Mouse (Mus musculus) ES-Bruce4 (cell line): Measurements from ENCODE around the gene Glo1.
"Not testable (repeated sequence)": the region's sequence is repeated elsewhere in the genome, so short reads cannot be mapped to it uniquely, and the experiment has no call there.

Source experiments
- CTCF ChIP-seq: IDR thresholded peaks from one replicate; pipeline ENCODE4 v1.8.1; 2011; ENCODE audit warnings: low read depth, low read length
- EP300 ChIP-seq: IDR thresholded peaks from 2 replicates; pipeline ENCODE4 v1.6.1; 2011; ENCODE audit warnings: low read depth, low read length; ENCODE audit not compliant: insufficient read depth
- POLR2A ChIP-seq: IDR thresholded peaks from one replicate; pipeline ENCODE4 v1.8.1; 2011; ENCODE audit warnings: low read length; ENCODE audit not compliant: insufficient read depth

DNA sequence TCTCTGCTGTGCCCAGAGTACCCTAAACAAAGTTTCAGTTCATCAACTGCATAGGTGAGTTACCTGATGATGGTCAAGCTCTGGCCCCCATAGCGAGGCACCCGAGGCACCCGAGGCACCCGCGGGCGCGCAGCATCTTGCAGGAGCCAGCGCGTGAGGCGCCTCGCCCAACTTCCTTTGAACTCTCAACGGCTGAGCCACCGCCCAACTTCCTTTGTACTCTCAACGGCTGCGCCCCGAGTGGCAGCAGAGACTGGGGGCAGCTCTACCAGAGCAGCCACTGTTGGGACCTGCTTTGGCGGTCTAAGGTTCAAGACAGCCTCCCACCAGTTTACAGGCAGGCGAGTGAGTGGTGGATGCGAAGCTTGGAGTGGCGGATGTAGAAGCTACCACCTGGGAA is at the start of gene Glo1:
- TF ChIP-seq CTCF, POLR2A, EP300: not testable (repeated sequence)
